Mouse (Mus musculus) T-helper 17 cell (primary cell): ENCODE results near the gene Kcng3.

Source experiments
- in situ Hi-C, 2 experiments: fragments of 300-600 bp; cut with MboI, MseI; formaldehyde crosslinking; loops; 1 replicate in 1 of 2; 2 replicates in 1 of 2; pipeline ENCODE4 v1.15.1; 2025; ENCODE audit warnings: high pct_unique_total_duplicates in 2 of 2

Gene Kcng3

DNA sequence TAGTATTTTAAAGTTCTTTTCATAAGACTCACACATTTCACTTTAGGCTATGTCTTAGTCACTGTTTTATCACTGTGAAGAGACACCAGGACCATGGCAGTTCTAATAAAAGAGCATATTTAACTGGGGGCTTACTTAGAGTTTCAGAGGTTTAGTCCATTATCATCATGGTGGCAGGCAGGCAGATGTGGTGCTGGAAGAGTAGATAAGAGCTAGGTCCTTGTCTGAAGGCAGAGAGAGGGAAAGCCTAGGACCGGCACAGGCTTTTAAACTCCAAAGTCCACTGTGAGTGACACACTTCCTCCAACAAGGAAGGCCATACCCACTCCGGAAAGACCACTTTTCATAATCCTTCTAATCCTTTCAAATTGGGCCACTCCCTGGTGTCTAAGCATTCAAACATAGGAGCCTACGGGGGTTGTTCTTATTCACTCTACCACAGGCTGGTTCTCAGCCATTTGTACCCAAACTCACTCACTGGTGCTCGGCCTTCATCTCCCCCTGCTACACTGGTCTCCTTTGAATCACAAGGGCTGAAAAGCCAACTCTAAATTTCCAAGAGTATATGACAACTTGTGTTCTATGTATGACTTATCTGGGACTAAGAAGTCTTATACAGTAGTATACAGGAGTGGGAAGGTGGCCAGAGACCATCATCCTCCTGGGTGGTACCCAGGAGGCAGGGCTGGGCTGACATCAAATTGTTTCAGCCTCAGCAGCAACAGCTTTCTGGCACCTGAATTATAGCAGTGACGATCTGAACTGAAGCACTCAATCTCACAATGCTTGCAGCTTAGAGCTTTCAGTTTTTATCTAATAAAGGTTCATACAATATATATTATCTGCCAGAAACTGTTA lies 69.3 kb downstream of the Kcng3 start:
- in situ Hi-C loops, result no loop called here

DNA sequence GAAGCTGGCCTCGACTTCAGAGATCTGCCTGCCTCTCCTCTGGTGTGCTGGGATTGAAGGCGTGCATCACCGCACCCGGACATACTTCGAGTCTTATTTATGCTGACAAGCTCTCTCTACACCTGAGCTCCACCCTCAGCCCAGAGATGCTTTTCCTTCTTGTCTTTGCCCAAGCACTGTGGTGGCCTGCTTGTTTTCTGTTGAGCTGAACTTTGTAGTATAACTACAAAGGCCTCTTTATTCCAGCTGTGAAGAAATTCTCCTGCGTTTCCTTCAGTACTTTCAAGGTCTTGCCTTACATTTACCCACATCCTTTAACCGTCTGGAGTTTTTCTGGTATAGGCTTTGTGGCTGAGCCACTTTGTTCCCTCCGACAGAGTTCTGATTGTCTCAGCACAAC lies 72.6 kb downstream of the Kcng3 start:
- in situ Hi-C loops, result no loop called here

DNA sequence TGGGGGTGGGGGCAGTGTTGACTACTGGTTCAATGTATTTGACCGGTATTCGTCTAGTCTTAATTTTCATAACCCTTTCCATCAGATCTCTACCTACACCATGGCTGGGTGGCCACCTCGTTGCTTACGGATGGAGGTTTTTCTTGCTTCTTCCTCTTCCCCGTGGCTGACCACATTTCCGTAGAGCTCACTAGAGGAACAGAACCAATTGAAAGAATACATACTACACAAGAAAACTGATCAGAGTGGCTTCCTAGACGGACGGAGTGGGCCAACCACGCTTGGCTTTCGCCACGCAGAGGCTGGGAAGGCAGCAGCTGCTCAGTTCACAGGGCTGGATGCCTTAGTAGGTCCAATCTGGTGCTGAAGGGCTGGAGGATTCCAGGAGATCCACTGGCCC lies 75.9 kb downstream of the Kcng3 start:
- in situ Hi-C loops, result no loop called here

DNA sequence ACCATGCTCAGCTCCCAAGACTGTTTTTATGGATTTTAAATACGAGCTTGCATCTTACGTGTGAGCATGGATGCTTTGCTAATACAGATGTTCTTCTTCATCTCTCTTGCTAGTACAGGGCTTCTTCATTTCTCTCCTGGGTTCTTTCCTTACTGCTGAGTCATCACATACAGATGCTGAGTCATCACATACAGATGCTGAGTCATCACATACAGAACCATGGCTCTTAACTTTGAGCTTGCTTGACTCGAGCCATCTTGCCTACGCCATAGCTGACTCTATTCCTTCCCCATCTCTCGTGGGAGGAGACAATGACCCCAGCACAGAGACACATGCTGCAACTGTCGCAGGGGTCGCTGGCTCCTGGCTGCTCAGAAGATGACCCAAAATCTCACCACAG lies 76.7 kb downstream of the Kcng3 start:
- in situ Hi-C loops, result no loop called here

DNA sequence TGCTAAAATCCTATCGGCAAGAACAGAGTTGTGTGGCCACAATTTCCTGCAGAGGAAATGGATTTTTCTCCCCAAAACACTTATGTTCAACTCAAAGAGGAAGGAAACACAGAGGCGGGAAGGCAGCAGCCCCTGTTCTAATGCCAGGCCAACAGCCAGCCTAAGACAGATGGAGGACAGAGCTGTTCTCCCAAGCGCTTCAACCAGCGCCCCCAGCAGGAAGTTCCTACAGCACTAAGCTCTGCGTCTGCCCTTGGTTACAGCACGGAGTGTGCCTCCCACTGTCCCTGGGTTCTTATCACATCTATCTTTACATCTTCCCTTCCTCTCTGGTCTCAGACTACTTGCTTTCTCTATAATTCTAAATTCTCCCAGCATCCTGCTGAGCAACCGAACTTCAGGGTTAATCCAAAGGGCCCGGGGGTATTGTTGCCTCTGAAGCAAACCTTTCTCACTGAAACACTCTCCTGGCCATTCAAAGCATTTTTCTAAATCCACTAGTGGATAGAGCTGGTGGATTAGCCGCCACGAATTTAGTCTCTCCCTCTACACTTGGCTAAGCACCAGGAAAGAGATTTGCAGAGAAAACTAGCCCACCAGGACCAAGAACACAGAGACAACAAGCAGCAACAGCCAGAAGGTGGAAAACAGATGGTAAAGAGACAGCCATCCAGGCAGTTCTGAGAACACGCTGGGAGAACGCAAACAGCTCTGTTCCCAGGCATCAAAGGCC lies 83.0 kb downstream of the Kcng3 start:
- in situ Hi-C loops, result no loop called here

DNA sequence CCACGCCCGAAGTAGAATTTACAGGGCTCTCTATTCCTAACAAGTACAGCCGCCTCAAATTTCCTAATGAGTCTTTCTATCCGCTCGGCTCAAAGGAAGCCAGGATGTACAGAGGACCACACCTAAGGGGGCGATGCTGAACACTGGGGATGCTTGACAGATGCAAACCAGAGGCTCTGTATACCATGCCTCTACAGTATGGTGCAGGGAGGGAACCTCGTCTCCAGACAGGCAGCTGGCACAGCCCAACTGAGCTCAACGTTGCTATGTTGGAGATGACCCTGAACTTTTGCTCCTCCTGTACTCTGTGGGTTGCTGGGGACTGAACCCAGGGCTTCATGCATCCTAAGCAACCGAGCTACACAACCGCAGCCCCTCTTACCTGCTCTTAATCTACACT lies 84.5 kb downstream of the Kcng3 start:
- in situ Hi-C loops, result no loop called here

DNA sequence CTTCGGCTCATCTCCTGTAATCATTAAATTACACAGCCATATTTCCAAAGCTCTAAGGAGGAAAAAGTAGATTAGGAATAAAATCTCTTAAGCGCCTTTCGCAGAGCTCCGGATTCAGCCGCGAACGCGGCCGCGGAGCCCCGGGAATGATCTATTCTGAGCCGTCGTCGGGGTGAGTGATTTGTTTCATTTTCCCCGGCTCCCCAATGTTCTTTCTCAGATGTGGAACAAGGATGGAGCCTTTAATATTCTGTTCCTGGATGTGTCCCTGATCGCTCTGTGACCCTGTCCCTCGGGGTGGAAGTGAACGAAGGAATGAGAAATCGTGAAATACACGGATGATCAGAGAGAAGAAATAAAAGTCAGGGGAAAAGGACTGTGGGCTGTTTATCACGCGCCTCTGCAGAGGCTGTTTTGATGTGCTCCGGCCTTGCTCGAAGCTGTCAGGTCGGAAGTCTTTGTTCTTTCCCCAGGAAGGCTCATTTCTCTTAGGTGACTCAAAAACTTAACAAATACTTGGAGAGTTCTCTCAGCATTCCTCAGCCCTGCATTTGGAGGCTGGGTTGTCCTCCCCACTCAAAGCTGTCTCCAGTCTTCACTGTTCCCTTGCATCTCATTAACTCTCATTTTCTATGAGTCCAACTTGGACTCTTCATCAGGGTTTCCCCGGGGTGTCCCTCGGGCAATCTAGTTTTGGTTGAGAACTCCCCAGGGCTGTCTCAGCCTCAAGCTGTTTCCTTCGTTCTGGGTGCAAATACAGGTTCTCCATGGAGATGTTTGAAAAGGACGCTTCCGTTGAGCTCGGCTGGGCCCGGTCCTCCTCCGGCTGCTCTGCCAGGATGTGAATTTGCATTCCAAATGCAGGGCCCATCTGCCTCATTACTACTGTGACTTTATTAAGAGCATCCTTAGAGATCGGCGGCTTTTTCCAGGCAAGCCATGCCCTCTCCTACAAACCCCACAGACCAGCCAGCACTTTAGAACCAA lies 85.6 kb downstream of the Kcng3 start:
- in situ Hi-C loops, result no loop called here

DNA sequence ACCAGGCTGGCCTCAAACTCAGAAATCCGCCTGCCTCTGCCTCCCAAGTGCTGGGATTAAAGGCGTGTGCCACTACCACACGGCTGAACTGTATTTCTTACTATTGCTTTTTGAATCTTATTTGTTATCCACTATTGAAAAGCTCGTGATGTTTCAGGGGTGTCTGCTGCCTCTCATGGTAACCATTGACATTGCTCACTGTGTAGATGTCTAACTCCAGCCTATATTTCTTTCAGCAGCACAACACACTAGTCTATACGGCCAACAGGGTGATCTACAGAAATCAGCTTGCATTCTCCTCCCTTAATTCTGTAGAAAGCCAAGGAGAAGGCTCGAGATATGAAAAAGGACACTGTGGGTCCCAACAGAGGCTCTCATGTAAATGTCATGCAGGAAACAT lies 86.4 kb downstream of the Kcng3 start:
- in situ Hi-C loops, result no loop called here

DNA sequence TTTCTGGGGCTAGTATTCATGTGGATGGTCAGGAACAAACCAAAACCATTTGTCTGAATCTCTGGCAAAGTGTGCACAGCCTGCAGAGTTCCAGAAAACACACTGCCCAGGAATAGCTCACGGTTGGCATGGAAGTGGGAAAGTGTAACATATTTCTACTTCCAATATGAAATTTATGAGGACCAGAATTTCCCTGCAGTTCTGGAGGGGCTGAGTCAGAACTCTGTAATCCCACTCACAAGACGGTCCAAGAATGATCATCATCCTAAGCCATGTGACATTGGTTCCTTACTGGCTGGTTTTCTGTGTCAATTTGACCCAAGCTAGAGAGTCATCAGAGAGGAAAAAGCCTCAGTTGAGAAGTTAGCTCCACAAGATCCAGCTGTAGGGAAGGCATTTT lies 89.3 kb downstream of the Kcng3 start:
- in situ Hi-C loops, result no loop called here

DNA sequence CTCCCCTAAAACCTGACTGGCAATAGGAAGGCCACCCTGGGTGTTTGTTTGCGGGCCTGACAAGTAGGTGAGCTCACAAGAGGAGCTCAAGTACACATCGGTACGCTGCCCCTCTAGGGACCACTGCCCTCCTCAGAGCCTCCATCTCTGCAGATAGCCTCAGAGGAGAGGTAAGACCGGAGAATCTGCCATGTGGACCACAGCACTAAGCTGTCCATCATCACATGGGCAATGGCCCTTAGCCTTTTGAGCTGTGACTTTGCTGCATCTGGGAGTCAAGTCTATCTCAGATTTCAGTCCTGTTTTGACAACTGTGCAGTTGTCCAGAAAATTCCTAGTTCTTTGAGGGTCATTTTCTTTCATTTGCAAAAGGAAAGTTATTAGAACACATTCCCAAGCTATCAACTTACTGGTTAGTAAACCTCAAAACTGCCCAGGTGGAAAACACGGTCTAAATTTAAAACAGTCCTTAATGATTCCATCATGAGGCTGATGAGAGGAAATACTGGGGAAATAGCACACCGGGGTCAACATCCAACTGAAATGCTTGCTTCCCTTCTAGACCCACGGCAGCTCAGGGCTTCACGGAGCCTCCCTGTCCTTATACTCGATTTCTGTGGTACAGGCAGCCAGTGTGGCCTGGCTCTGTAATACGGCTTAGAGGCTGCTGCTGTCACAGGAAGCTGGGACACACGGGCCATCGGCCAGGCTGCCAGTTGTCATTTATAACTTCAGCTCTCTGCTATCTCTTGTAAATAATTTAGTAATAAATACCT lies 92.2 kb downstream of the Kcng3 start:
- in situ Hi-C loops, result no loop called here

DNA sequence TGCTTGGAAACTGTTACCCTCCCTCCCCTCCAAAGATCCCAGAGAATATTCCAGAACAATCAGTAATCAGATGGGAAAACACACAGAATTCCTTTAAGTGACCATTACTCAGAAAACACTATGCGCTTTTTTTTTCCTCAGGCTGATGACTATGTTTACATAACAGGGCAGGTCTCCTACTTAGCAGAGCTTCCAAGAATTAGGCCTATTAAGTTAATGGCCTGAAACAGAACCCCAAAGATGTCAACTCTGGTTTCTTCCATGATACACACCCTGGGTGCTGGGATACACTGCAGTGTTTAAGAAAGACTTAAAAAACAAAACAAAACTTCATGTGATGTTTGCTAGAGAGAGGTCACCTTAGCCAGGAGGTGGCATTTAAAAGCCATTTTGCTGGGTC lies 93.0 kb downstream of the Kcng3 start:
- in situ Hi-C loops, result no loop called here

DNA sequence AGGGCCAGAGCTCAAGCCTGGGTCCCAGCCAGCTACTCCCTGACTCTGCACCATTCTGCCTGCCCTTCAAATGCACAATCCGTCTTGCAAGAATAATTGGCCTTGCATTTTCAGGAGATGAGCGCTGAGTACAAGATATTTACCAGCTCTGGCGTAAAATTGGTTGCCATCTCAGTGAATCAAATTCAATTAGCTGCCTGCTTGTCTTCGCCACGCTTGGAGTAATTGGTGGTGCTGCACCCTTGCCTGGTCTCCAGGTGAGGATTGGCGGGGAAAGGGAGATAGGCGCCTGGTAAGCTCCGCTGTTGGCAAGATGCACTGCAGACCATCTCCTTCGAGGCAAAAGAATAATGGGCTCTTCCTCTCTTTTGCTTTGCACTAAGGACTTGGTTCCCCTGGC lies 93.6 kb downstream of the Kcng3 start:
- in situ Hi-C loops, result no loop called here
